Mouse (Mus musculus): Measurements from ENCODE around the gene Rragd.

DNA sequence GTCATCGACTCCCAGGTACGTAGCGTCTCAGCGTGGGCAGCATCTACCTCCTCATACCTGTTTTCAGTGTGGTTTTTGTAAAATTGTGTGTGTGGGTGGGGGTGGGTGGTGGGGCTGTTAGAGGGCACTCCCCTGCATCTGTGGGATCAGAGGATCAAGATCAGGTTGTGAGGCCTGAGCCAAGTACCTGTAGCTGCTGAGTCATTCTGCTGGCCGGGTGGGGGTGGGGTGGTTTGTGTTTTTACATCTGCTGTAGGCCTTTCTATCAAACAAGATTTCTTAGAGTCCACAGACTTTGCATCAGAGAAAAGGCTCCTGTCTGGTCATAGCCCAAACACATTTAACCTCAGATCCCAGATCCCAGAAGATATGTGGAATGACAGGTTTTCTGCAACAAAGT lies 13.2 kb downstream of the Rragd start:
- TF ChIP-seq CTCF (IDR thresholded peaks at IDR 0.05; ENCODE audit: control insufficient read depth, insufficient read depth, insufficient read length) (no peak), USF1 (IDR thresholded peaks at IDR 0.05; ENCODE audit: low read depth) (no peak), FOSL1 (IDR thresholded peaks at IDR 0.05; ENCODE audit: insufficient read depth, low read length, poor library complexity, severe bottlenecking) (no peak), MAX (IDR thresholded peaks at IDR 0.05) (no peak), MYOG (IDR thresholded peaks at IDR 0.05; ENCODE audit: control insufficient read depth, extremely low read depth, insufficient read length) (no peak)

Data from C2C12 (cell line).